Mouse (Mus musculus) embryonic facial prominence, embryonic 10.5 days (tissue): Measurements from ENCODE around the gene Nol10. TPM values are rescaled to one million over a fixed set of nuclear protein-coding genes. Genes with fewer than 3 reads are reported as not detected.

Source experiments
- DNase-seq: peaks from one replicate; pipeline ENCODE4 v3.0.0-alpha.2; 2017; ENCODE audit warnings: low spot score
- H3K27ac ChIP-seq: fragments of 300-500 bp; sonication (generic); replicated peaks from 2 replicates; pipeline ENCODE4 v1.5.1; 2016; ENCODE audit warnings: mild to moderate bottlenecking
- H3K27me3 ChIP-seq: fragments of 300-500 bp; sonication (generic); replicated peaks from 2 replicates; pipeline ENCODE4 v1.6.1; 2016; ENCODE audit warnings: low read depth, mild to moderate bottlenecking; ENCODE audit not compliant: poor library complexity, severe bottlenecking
- H3K36me3 ChIP-seq: fragments of 300-500 bp; sonication (generic); replicated peaks from 2 replicates; pipeline ENCODE4 v1.6.1; 2016; ENCODE audit warnings: mild to moderate bottlenecking, moderate library complexity
- H3K4me1 ChIP-seq: fragments of 300-500 bp; sonication (generic); 2 replicates; pipeline ENCODE4 v1.6.1; 2016
- H3K4me3 ChIP-seq: fragments of 300-500 bp; sonication (generic); 2 replicates; pipeline ENCODE4 v1.5.1; 2016; ENCODE audit warnings: mild to moderate bottlenecking, moderate library complexity
- H3K9me3 ChIP-seq: fragments of 300-500 bp; sonication (generic); 2 replicates; pipeline ENCODE4 v1.6.1; 2016; ENCODE audit warnings: mild to moderate bottlenecking
- WGBS: fragments of 180-500 bp; shearing (Covaris S2); methylation state at CpG from one replicate; pipeline ENCODE4 v1.1.7; 2016; 5-methylcytosine and 5-hydroxymethylcytosine counted together
- microRNA-seq: library from miRNA; unstranded; fragments of <30 nt; microRNA quantifications from one replicate; pipeline ENCODE4, GENCODE M21; 2017
- polyA plus RNA-seq: library from polyadenylated mRNA; unstranded; fragments of >200 nt; fragmentation: Nextera tagmentation; extraction: Ambion mirVana; gene quantifications from 2 replicates; pipeline ENCODE4 v1.2.1, GENCODE M21; 2016

Nol10 gene
- polyA plus RNA-seq, 1 experiment from 2014 or later = 41.8 TPM

GRCm38 (mm10) chr12:17473862-17474261 lies 125.6 kb downstream of the Nol10 start:
- Histone ChIP-seq H3K9me3 (no peaks in the 10 kb centered on the region), H3K27ac (no peak overlapping the region), H3K4me1 (peaks cover 9% of the 10 kb centered on the region; the same call in 1 of the 2 replicates), H3K27me3 (no peaks in the 10 kb centered on the region), H3K36me3 (no peaks in the 10 kb centered on the region), H3K4me3 (no peak overlapping the region)
- 94% methylated on average over 3 of the region's 3 CpGs for WGBS
- DNase-seq = no peak

GRCm38 (mm10) chr12:17474681-17475080 lies 126.4 kb downstream of the Nol10 start:
- no peaks in the 10 kb centered on the region for H3K9me3 ChIP-seq
- no peaks in the 10 kb centered on the region for H3K36me3 ChIP-seq
- H3K4me3 ChIP-seq = no peak overlapping the region
- no peak overlapping the region for H3K27ac ChIP-seq
- H3K4me1 ChIP-seq = peaks cover 4% of the 10 kb centered on the region; the same call in 1 of the 2 replicates
- no peaks in the 10 kb centered on the region for H3K27me3 ChIP-seq
- no peak for DNase-seq
- WGBS = 69% methylated on average over 4 of the region's 4 CpGs

- Histone ChIP-seq H3K36me3 (no peaks in the 10 kb centered on the region), H3K9me3 (no peaks in the 10 kb centered on the region), H3K4me1 (no peaks in the 10 kb centered on the region), H3K27ac (no peak overlapping the region), H3K27me3 (no peaks in the 10 kb centered on the region), H3K4me3 (no peak overlapping the region)
- WGBS = 78% methylated on average over 4 of the region's 4 CpGs
- DNase-seq = no peak
These were observed 126.9 kb downstream of the Nol10 start for GRCm38 (mm10) chr12:17475146-17475545.

- Histone ChIP-seq H3K9me3 (no peaks in the 10 kb centered on the region), H3K27me3 (no peaks in the 10 kb centered on the region), H3K4me1 (no peaks in the 10 kb centered on the region), H3K36me3 (no peaks in the 10 kb centered on the region), H3K4me3 (no peak overlapping the region), H3K27ac (no peak overlapping the region)
- WGBS = 88% methylated on average over 12 of the region's 12 CpGs
- DNase-seq = no peak
These were observed 129.9 kb downstream of the Nol10 start for GRCm38 (mm10) chr12:17478196-17478595.

- no peak for DNase-seq
- Histone ChIP-seq H3K9me3 (no peaks in the 10 kb centered on the region), H3K4me3 (no peak overlapping the region), H3K27ac (no peak overlapping the region), H3K4me1 (no peaks in the 10 kb centered on the region), H3K27me3 (no peaks in the 10 kb centered on the region), H3K36me3 (no peaks in the 10 kb centered on the region)
- WGBS = 87% methylated on average over 2 of the region's 2 CpGs
These were observed 130.6 kb downstream of the Nol10 start for GRCm38 (mm10) chr12:17478856-17479255.

Small RNA genes lying within 50 kb of the gene (microRNA-seq; reads per million reads assigned to microRNA genes)
- 35.7 reads per million, percentile 38 among the genes with 10 or more reads in this experiment for gene Mir3066

Other genes starting within 250 kb of the Nol10 start
- 0.53 and 0.55 TPM in 2 replicates for gene Kcnf1, start 171.6 kb upstream of the Nol10 start, polyA plus RNA-seq
- 625 and 652 TPM in 2 replicates for gene Pdia6, start 81.9 kb upstream of the Nol10 start, polyA plus RNA-seq
- 0.52 and 0.62 TPM in 2 replicates for gene Atp6v1c2, start 19.1 kb upstream of the Nol10 start, polyA plus RNA-seq
- gene Odc1, start 196.3 kb downstream of the Nol10 start, polyA plus RNA-seq = 264 and 283 TPM in 2 replicates